Mouse (Mus musculus): ENCODE data around the gene Megf11. TPM values are rescaled to one million over a fixed set of nuclear protein-coding genes. Genes with fewer than 3 reads are reported as not detected.

Megf11 gene
- total RNA-seq, 2 experiments from 2014 or later = not detected

DNA sequence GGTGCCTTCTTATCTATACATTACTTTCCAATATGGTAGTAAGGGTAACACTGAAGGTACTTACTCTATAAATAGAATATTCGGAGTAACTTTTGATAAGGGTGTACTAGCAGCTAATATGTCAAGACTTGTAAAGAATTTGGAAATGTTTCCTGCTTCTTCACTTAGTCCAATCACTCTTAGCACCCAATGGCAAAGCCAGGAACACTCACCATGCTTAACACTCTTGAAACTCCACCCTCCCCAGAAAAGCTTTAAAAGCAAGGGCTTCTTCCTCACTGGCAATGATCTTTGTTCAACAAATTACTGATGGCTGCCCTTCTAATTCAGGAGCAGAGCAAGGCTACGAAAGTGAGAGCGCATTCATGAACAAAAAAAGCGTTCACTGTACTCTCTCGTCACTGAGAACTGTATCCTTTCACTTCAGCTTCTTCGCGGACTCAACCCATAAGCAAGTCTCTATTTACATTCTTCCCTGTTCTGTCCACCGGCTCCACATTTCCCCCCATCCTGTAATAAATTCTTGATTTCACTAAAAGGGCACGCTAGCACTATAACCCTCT is 350.7 kb downstream of the Megf11 start:
- ATAC-seq (replicated peaks; ENCODE audit: poor library complexity, severe bottlenecking) = 0 out of 2 replicates have a peak, but pooled peaks have one; percentile 1

- peak; percentile 55 for ATAC-seq (replicated peaks; ENCODE audit: poor library complexity, severe bottlenecking)
Measured at GRCm38 (mm10) chr9:64736639-64737405, 351.4 kb downstream of the Megf11 start.

GRCm38 (mm10) chr9:64737406-64738201 is 352.2 kb downstream of the Megf11 start, which contains the start of gene Rab11a:
Gene Rab11a (minus strand): TSS chr9:64737758.
- peak; percentile 93 for ATAC-seq (replicated peaks; ENCODE audit: poor library complexity, severe bottlenecking)

DNA sequence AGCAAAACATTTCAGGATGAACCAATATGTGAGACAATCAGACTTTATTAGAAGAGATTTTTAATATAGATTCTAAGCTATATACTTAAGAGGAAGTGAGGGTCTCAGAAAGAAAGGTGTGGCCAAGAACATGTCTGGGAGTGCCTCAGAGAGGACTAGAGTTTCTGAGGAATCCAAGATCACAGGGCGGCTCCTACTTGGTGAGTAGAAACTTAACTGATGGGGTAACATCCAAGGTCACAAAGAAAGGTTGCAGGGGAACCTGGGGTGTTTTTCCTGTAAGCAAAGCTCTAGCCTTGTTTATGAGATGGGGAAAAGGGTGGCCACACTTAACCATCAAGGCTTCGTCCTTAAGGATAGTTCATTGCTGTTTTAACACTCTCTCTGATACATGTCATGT is 353.6 kb downstream of the Megf11 start:
- ATAC-seq (replicated peaks; ENCODE audit: poor library complexity, severe bottlenecking) = no peak

GRCm38 (mm10) chr9:64742453-64742852 is 357.0 kb downstream of the Megf11 start:
- no peak for ATAC-seq (replicated peaks; ENCODE audit: poor library complexity, severe bottlenecking)

GRCm38 (mm10) chr9:64747735-64748134 is 362.3 kb downstream of the Megf11 start:
- ATAC-seq (replicated peaks; ENCODE audit: poor library complexity, severe bottlenecking) = no peak

DNA sequence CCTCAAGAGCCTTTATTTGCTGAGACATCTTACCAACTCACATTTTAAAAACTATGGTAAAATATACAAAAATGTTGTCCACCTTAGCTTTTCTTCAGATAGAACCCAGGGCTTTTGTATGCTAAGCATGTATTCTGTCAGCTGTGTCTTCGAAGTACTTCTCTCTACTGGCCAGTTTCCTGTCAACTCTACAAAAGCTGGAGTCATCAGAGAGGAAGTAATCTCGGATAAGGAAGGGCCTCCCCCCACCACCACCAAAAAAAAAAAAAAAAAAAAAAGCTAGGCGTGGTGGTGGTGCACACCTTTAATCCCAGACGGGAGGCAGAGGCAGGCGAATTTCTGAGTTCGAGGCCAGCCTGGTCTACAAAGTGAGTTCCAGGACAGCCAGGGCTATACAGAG is 363.9 kb downstream of the Megf11 start:
- no peak; the same call in 1 of the 2 replicates for ATAC-seq (replicated peaks; ENCODE audit: poor library complexity, severe bottlenecking)

- ATAC-seq (replicated peaks; ENCODE audit: poor library complexity, severe bottlenecking) = no peak
Measured at GRCm38 (mm10) chr9:64752575-64752974, 367.1 kb downstream of the Megf11 start.

DNA sequence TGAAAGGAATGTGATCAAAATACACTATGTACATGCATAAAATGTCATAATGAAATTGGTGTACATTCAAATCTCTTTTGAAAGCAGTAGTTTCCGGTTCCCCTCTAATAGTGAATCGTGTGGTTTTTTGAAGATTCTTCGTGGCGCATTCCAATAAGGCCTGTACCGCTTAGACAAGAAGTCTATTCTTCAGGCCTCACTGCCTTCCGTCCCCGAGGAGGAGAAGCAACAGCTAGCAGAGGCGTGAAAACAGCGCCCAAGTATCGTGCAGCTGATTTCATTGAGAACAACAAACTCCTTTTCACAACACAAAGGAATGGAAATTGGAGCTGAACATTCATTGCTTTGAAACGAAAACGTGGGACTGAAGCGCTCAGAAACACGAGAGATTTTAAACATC is 372.6 kb downstream of the Megf11 start:
- no peak for ATAC-seq (replicated peaks; ENCODE audit: poor library complexity, severe bottlenecking)

Other genes with a start within 250 kb of the Megf11 start
- 61.4 and 63.4 TPM in 2 replicates for gene Zwilch, start 212.5 kb upstream of the Megf11 start, total RNA-seq (2014; fragmentation: Nextera tagmentation)
- 98.1 and 118 TPM in 2 replicates for gene Zwilch, start 212.5 kb upstream of the Megf11 start, total RNA-seq (2017)
- 3,177 and 3,393 TPM in 2 replicates for gene Rpl4, start 212.3 kb upstream of the Megf11 start, total RNA-seq (2014; fragmentation: Nextera tagmentation)
- gene Rpl4, start 212.3 kb upstream of the Megf11 start, total RNA-seq (2017) = 3,068 and 3,220 TPM in 2 replicates
- 27.6 and 29.8 TPM in 2 replicates for gene Snapc5, start 206.4 kb upstream of the Megf11 start, total RNA-seq (2014; fragmentation: Nextera tagmentation)
- 43.3 and 52.1 TPM in 2 replicates for gene Snapc5, start 206.4 kb upstream of the Megf11 start, total RNA-seq (2017)
- 1.6 TPM in 1 of 2 replicates, not detected in the other for gene Uchl4, start 150.4 kb upstream of the Megf11 start, total RNA-seq (2014; fragmentation: Nextera tagmentation)
- 0.67 and 1.3 TPM in 2 replicates for gene Uchl4, start 150.4 kb upstream of the Megf11 start, total RNA-seq (2017)
- 24.8 and 45.6 TPM in 2 replicates for gene Map2k1, start 132.0 kb upstream of the Megf11 start, total RNA-seq (2014; fragmentation: Nextera tagmentation)
- 55.0 and 56.5 TPM in 2 replicates for gene Map2k1, start 132.0 kb upstream of the Megf11 start, total RNA-seq (2017)
- gene Tipin, start 104.0 kb upstream of the Megf11 start, total RNA-seq (2014; fragmentation: Nextera tagmentation) = 233 and 243 TPM in 2 replicates
- 318 and 327 TPM in 2 replicates for gene Tipin, start 104.0 kb upstream of the Megf11 start, total RNA-seq (2017)
- gene Dis3l, start 44.3 kb upstream of the Megf11 start, total RNA-seq (2014; fragmentation: Nextera tagmentation) = 13.6 and 16.7 TPM in 2 replicates
- gene Dis3l, start 44.3 kb upstream of the Megf11 start, total RNA-seq (2017) = 17.3 and 18.1 TPM in 2 replicates

Data from granulocyte monocyte progenitor cell, adult 5-6 weeks (primary cell).